In genomic region chr13:51918108-51918507, GRCm38 (mm10) we compare ENCODE assay signal across 13 mouse cellular contexts.
DNase-seq lines count a peak whose midpoint lies in the region; ATAC-seq and TF ChIP-seq lines count a peak whose summit lies in the region.
"Had no signal": no experiment of that assay in that cellular context is flagged by ENCODE, and none has a peak within 500 bp of the region (broad histone marks: within the 10 kb centered on the region; RNA-seq: fewer than 3 reads in every experiment).

No protein-coding gene starts in this region.

- peak; percentile 53 to 57 for DNase-seq in cerebellum, postnatal 10 days
- no peak for DNase-seq in cerebellum, postnatal 4 days (ENCODE audit: low spot score in 2 of 2)
- DNase-seq in forebrain, embryonic 14.5 days (ENCODE audit: low spot score) = peak; percentile 66
- no peak for DNase-seq in hindbrain, postnatal 0 days (ENCODE audit: low spot score)
- DNase-seq in neural tube, embryonic 10.5 days (ENCODE audit: extremely low spot score, low spot score) = peak; percentile 32
- no peak for DNase-seq in frontal cortex, postnatal 36 days (ENCODE audit: low spot score in 2 of 2)
- DNase-seq in adrenal gland, postnatal 4 days (ENCODE audit: low spot score in 2 of 2) = no peak
- no peak for DNase-seq in heart, postnatal 4 days
- DNase-seq: adrenal gland, postnatal 14 days; gastrocnemius, adult 2 months; liver, embryonic 13.5 days; lung, postnatal 10 days had no signal

- H3K27me3 ChIP-seq in forebrain, embryonic 14.5 days (replicated peaks; ENCODE audit: control insufficient read depth, insufficient read depth, low read length) = no peaks in the 10 kb centered on the region
- H3K27me3 ChIP-seq in hindbrain, postnatal 0 days (ENCODE audit: insufficient read depth, low read length) = no peaks in the 10 kb centered on the region

- H3K4me2 ChIP-seq in forebrain, embryonic 14.5 days (ENCODE audit: low read length) = peak overlapping the region; percentile 5; the same call in 1 of the 2 replicates
- H3K4me2 ChIP-seq in hindbrain, postnatal 0 days (ENCODE audit: low read depth, low read length) = no peak overlapping the region
- H3K4me2 ChIP-seq: kidney, embryonic 15.5 days; liver, embryonic 13.5 days had no signal

- peak; percentile 7 for ATAC-seq in forebrain, embryonic 14.5 days
- no peak for ATAC-seq in hindbrain, postnatal 0 days

- no peak for TF ChIP-seq CTCF in hindbrain, postnatal 0 days (IDR thresholded peaks at IDR 0.05; ENCODE audit: low read depth)

- no peaks in the 10 kb centered on the region for H3K36me3 ChIP-seq in forebrain, embryonic 14.5 days (ENCODE audit: control insufficient read depth, insufficient read depth, low read length)
- no peaks in the 10 kb centered on the region for H3K36me3 ChIP-seq in hindbrain, postnatal 0 days (ENCODE audit: insufficient read depth, low read length)
- H3K36me3 ChIP-seq: kidney, embryonic 15.5 days; liver, embryonic 13.5 days had no signal

- peaks cover 54% of the 10 kb centered on the region for H3K4me1 ChIP-seq in forebrain, embryonic 14.5 days (ENCODE audit: control insufficient read depth, insufficient read depth, low read length)
- peaks cover 41% of the 10 kb centered on the region for H3K4me1 ChIP-seq in hindbrain, postnatal 0 days (ENCODE audit: insufficient read depth, low read length)

- peak overlapping the region; percentile 85 for H3K27ac ChIP-seq in forebrain, embryonic 14.5 days (ENCODE audit: low read depth, low read length)
- H3K27ac ChIP-seq in hindbrain, postnatal 0 days = peak overlapping the region; percentile 67
- H3K27ac ChIP-seq: gastrocnemius, adult 2 months; liver, embryonic 13.5 days had no signal

- peak overlapping the region; percentile 26; the same call in 1 of the 2 replicates for H3K9ac ChIP-seq in forebrain, embryonic 14.5 days (ENCODE audit: low read length)
- no peak overlapping the region; the same call in 1 of the 2 replicates for H3K9ac ChIP-seq in hindbrain, postnatal 0 days (replicated peaks; ENCODE audit: low read length)
- H3K9ac ChIP-seq: liver, embryonic 13.5 days had no signal

- no peak overlapping the region for H3K4me3 ChIP-seq in forebrain, embryonic 14.5 days (ENCODE audit: low read depth, low read length)
- H3K4me3 ChIP-seq in hindbrain, postnatal 0 days (ENCODE audit: low read length) = no peak overlapping the region
- H3K4me3 ChIP-seq: gastrocnemius, adult 2 months; kidney, embryonic 15.5 days; liver, embryonic 13.5 days had no signal

- WGBS in forebrain, embryonic 14.5 days = 9% methylated on average over 8 of the region's 8 CpGs
- 23% methylated on average over 8 of the region's 8 CpGs for WGBS in hindbrain, postnatal 0 days

- H3K9me3 ChIP-seq in forebrain, embryonic 14.5 days (replicated peaks; ENCODE audit: control insufficient read depth, low read length) = no peaks in the 10 kb centered on the region
- H3K9me3 ChIP-seq in hindbrain, postnatal 0 days (ENCODE audit: low read length) = no peaks in the 10 kb centered on the region
- H3K9me3 ChIP-seq: kidney, embryonic 15.5 days; liver, embryonic 13.5 days had no signal

Comparison
In these comparisons a context has a peak if more than half of its experiments do, and no peak if none do; other contexts are left out.
1. DNase-seq: peak in cerebellum, postnatal 10 days (2 of 2), forebrain, embryonic 14.5 days (single experiment) and neural tube, embryonic 10.5 days (single experiment); none in cerebellum, postnatal 4 days (0 of 2), hindbrain, postnatal 0 days (single experiment), frontal cortex, postnatal 36 days (0 of 2), adrenal gland, postnatal 4 days (0 of 2) and heart, postnatal 4 days (single experiment).